Mouse (Mus musculus): ENCODE measurements around the gene Scyl1. TPM values are rescaled to one million over a fixed set of nuclear protein-coding genes. Genes with fewer than 3 reads are reported as not detected.

The Scyl1 gene
- polyA plus RNA-seq, 1 experiment from 2014 or later, result 56.9 TPM

DNA sequence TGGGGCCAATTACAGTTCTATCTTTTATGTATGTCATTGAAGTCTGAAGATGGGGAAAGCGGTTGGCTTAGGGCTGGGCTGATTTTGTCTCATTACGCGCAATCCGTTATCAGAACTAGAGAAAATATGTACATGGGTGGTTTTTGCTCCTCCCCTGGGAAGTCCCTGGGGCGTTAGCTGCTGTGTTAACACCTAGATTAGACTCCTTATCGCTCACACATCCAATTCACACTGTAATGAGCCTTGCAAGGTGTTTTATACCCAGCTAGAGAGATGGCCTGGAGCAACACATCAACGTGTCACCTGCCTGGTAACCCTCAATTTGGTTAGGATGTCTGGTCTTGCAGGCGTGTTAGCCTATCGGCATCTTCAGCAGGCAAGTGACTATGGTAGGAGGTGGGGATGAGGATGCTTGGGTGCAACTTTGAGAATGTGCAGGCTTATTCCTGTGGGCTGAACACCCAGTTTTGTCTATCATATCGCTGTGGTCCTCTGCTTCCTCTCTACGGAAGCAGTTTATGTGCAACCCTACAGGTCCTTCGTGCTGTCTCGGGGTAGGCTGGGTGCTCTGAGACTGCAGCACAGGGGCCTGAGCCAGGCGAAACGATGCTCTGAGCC lies 44.1 kb downstream of the Scyl1 start:
- peak overlapping the region; percentile 29 to 98 for H3K27ac ChIP-seq (replicated peaks in 1 of 2; ENCODE audit: control insufficient read depth in 1 of 2, insufficient read depth in 1 of 2, low read depth in 2 of 2, low read length in 2 of 2)
- no peak for ATAC-seq (ENCODE audit: insufficient number of reproducible peaks, insufficient read depth, low FRiP score, low read depth)
- no peaks in the 10 kb centered on the region for H3K9me3 ChIP-seq (ENCODE audit: control insufficient read depth, low read length)
- peak overlapping the region; percentile 99 for H3K9ac ChIP-seq (ENCODE audit: low read length)
- no peaks in the 10 kb centered on the region for H3K27me3 ChIP-seq (ENCODE audit: control insufficient read depth, insufficient read depth, low read length)
- peaks cover 36% of the 10 kb centered on the region for H3K36me3 ChIP-seq (ENCODE audit: control insufficient read depth, insufficient read depth, low read length)
- peak overlapping the region; percentile 34 to 96 for H3K4me3 ChIP-seq (ENCODE audit: control insufficient read depth in 1 of 2, insufficient read depth in 1 of 2, low read depth in 1 of 2, low read length in 2 of 2)
- H3K4me1 ChIP-seq (ENCODE audit: control insufficient read depth in 2 of 2, insufficient read depth in 2 of 2, low read length in 2 of 2), result peaks cover 30 to 58% of the 10 kb centered on the region in 2 experiments
- H3K4me2 ChIP-seq (ENCODE audit: low read length), result peak overlapping the region; percentile 87
- 63% methylated on average over 15 of the region's 15 CpGs for WGBS

DNA sequence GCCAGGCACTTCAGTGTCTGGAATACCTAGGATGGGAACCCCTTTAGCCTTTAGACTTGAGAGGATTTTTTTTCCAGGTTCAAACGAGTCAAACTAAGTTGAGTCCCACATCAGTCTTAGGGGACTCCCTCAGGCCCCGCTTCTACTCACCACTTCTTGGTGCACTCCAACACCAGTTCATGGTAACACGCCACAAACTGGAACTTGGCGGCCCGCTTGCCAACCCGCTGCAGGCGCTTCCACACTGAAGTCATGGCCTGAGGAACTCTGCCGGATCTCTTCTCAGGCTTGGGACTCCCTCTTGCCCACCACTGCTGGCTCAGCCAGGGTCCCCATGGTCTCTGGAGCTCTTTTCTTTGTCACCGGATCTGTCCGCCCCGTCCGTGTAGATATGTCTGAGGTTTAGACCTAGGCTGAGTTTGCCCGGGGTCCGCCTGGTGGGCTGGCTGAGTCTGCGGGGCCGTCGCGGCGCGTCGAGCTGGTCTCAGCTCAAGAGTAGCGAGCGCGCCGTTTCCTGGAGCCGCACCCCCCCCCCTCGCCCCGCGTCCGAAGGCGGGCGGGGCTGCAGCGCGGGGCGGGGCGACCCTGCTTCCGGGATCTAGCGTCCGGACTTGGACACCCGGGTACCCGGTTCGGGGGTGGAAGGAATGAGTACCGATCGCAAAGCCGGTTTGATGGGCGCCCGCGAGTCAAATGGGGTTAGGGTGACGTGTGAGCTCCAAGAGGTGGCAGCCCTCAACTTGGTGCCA lies 45.3 kb downstream of the Scyl1 start, which contains the start of gene Ehbp1l1:
TSS of gene Ehbp1l1 (minus strand) at position 551 of the 749 bp plus-strand sequence.
- Histone ChIP-seq H3K27ac (replicated peaks in 1 of 2; ENCODE audit: control insufficient read depth in 1 of 2, insufficient read depth in 1 of 2, low read depth in 2 of 2, low read length in 2 of 2) (peak within 1 kb of the TSS; percentile 97 to 98), H3K36me3 (ENCODE audit: control insufficient read depth, insufficient read depth, low read length) (peaks cover 48% of the 10 kb centered on the region), H3K4me3 (ENCODE audit: control insufficient read depth in 1 of 2, insufficient read depth in 1 of 2, low read depth in 1 of 2, low read length in 2 of 2) (peak within 1 kb of the TSS; percentile 84 to 96), H3K4me2 (ENCODE audit: low read length) (peak within 1 kb of the TSS; percentile 87), H3K9me3 (ENCODE audit: control insufficient read depth, low read length) (no peaks in the 10 kb centered on the region), H3K9ac (ENCODE audit: low read length) (peak within 1 kb of the TSS; percentile 98), H3K27me3 (ENCODE audit: control insufficient read depth, insufficient read depth, low read length) (no peaks in the 10 kb centered on the region), H3K4me1 (ENCODE audit: control insufficient read depth in 2 of 2, insufficient read depth in 2 of 2, low read length in 2 of 2) (peaks cover 29 to 51% of the 10 kb centered on the region in 2 experiments)
- WGBS, result 1% methylated on average over 49 of the region's 49 CpGs
- ATAC-seq (ENCODE audit: insufficient number of reproducible peaks, insufficient read depth, low FRiP score, low read depth), result peak; percentile 18; the same call in 1 of the 2 replicates

DNA sequence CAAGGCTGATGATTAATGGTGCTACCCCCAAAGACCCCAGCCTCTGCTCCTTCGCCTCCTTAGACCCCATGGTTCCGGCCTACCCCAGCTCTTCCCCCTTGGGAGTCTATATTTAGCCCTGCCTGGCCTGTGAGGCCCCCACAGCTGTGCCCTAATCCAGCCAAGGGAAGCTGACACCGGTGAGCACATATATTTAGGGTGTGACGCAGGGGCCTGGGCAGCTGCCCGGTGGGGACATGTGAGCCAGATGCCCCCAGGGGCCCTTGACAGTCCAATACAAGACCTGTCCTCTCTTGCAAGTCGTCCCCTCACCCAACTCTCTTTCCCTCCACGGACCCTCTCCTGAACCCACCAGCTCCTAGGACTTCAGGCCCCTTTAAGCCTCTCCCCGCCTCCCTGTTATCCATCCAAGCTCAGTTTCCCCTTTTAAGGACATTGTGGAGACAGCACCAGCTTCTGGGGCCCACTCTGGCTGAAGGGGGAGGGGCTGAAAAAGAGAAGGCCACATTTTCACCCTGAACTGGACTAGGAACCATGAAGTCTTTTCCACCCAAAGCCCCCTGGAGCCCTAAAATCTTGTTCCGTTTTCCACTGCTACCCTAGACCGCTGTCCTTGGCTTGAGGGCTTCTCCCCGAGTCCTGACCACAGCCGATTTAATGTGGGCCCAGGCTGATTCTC lies 46.1 kb downstream of the Scyl1 start:
- Histone ChIP-seq H3K4me2 (ENCODE audit: low read length) (peak overlapping the region; percentile 87), H3K4me3 (ENCODE audit: control insufficient read depth in 1 of 2, insufficient read depth in 1 of 2, low read depth in 1 of 2, low read length in 2 of 2) (peak overlapping the region; percentile 84 to 96), H3K4me1 (ENCODE audit: control insufficient read depth in 2 of 2, insufficient read depth in 2 of 2, low read length in 2 of 2) (peaks cover 27 to 47% of the 10 kb centered on the region in 2 experiments), H3K9ac (ENCODE audit: low read length) (peak overlapping the region; percentile 98), H3K9me3 (ENCODE audit: control insufficient read depth, low read length) (no peaks in the 10 kb centered on the region), H3K27me3 (ENCODE audit: control insufficient read depth, insufficient read depth, low read length) (no peaks in the 10 kb centered on the region), H3K27ac (replicated peaks in 1 of 2; ENCODE audit: control insufficient read depth in 1 of 2, insufficient read depth in 1 of 2, low read depth in 2 of 2, low read length in 2 of 2) (peak overlapping the region; percentile 97 to 98), H3K36me3 (ENCODE audit: control insufficient read depth, insufficient read depth, low read length) (peaks cover 51% of the 10 kb centered on the region)
- peak; percentile 75 for ATAC-seq (ENCODE audit: insufficient number of reproducible peaks, insufficient read depth, low FRiP score, low read depth)
- 20% methylated on average over 12 of the region's 12 CpGs for WGBS

DNA sequence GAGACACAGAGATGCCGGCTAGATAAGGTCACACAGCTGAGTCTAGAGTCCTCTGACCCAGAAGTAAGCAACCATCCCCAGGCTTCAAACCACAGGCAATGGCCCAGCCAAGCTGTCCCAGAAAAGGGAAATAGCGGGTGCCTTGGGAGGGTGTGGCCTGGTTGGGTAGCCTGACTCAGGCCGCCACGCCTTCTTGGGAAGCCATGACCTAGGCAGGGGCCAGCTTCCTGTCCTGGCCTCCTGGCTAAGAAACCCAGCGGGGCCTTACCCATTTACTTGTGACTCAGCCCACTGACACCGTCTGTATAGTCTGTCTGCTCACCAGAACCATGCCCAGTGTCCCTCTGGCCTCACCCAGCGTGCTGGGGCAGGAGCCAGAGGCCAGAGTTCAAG lies 46.7 kb downstream of the Scyl1 start:
- no peaks in the 10 kb centered on the region for H3K27me3 ChIP-seq (ENCODE audit: control insufficient read depth, insufficient read depth, low read length)
- no peaks in the 10 kb centered on the region for H3K9me3 ChIP-seq (ENCODE audit: control insufficient read depth, low read length)
- H3K36me3 ChIP-seq (ENCODE audit: control insufficient read depth, insufficient read depth, low read length), result peaks cover 53% of the 10 kb centered on the region
- peak overlapping the region; percentile 84 to 96 for H3K4me3 ChIP-seq (ENCODE audit: control insufficient read depth in 1 of 2, insufficient read depth in 1 of 2, low read depth in 1 of 2, low read length in 2 of 2)
- peak overlapping the region; percentile 97 to 98 for H3K27ac ChIP-seq (replicated peaks in 1 of 2; ENCODE audit: control insufficient read depth in 1 of 2, insufficient read depth in 1 of 2, low read depth in 2 of 2, low read length in 2 of 2)
- H3K4me1 ChIP-seq (ENCODE audit: control insufficient read depth in 2 of 2, insufficient read depth in 2 of 2, low read length in 2 of 2), result peaks cover 24 to 43% of the 10 kb centered on the region in 2 experiments
- H3K9ac ChIP-seq (ENCODE audit: low read length), result peak overlapping the region; percentile 98
- WGBS, result 13% methylated on average over 7 of the region's 7 CpGs
- H3K4me2 ChIP-seq (ENCODE audit: low read length), result peak overlapping the region; percentile 87
- peak; percentile 5; the same call in 1 of the 2 replicates for ATAC-seq (ENCODE audit: insufficient number of reproducible peaks, insufficient read depth, low FRiP score, low read depth)

DNA sequence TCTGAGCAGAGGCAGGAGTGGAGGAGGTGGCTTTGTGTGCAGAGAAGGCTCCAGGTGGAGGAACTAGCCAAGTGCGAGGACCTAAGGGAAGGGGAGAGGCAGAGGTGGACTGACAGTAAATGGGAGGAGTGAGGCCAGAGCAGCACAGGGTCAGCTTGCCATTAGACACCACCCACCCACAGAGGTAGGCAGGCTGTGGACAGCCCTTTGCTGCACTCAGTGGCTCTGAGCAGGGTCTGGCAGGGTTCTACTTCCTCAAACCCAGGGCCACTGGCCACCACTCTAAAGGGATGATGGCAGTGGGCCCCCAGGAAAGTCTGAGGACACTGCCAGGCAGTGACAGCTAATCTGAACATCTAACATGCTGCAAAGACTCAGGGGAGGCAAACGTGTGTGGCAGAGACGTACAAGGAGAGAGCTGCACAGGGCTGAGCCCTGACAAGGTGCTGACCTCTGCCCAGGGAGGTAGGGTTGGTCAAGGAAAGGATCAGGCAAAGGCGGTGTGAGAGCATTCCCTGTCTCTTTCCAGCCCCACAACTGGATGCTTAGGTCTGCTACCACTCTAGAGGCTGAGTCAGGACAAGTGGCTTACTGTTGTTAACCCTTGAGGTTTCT lies 47.2 kb downstream of the Scyl1 start:
- peaks cover 58% of the 10 kb centered on the region for H3K36me3 ChIP-seq (ENCODE audit: control insufficient read depth, insufficient read depth, low read length)

DNA sequence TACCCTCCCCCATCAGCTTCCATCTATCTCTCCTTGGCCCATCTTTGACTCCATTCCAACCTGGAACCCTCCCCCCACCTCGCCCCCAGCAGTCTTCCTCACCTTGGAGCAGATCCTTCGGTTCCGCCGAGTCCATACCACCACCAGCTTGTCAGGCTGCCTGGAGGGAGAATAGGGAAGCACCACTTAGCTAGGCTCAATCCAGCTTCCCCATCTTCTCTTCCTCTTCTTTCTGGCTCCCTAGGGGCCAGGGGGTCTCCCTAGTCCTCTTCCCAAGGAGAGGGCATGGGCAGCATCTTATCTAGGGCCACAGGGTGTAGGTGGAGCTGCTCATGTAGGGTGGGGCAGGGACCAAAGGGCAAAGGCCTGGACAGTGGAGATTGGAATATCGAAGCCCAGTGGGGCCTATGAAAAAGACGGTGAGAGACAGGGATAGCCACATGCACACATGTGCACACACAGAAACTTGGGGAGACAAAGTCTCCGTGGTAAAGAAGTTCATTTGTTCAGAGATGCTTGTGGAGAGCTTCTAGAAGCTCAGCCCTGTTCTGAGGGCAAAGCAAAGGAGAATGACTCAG lies 48.3 kb downstream of the Scyl1 start:
- H3K4me2 ChIP-seq (ENCODE audit: low read length), result no peak overlapping the region
- no peak for ATAC-seq (ENCODE audit: insufficient number of reproducible peaks, insufficient read depth, low FRiP score, low read depth)
- no peaks in the 10 kb centered on the region for H3K9me3 ChIP-seq (ENCODE audit: control insufficient read depth, low read length)
- peaks cover 66% of the 10 kb centered on the region for H3K36me3 ChIP-seq (ENCODE audit: control insufficient read depth, insufficient read depth, low read length)
- H3K27ac ChIP-seq (replicated peaks in 1 of 2; ENCODE audit: control insufficient read depth in 1 of 2, insufficient read depth in 1 of 2, low read depth in 2 of 2, low read length in 2 of 2), result no peak overlapping the region
- no peak overlapping the region for H3K4me3 ChIP-seq (ENCODE audit: control insufficient read depth in 1 of 2, insufficient read depth in 1 of 2, low read depth in 1 of 2, low read length in 2 of 2)
- H3K27me3 ChIP-seq (ENCODE audit: control insufficient read depth, insufficient read depth, low read length), result no peaks in the 10 kb centered on the region
- 87% methylated on average over 7 of the region's 7 CpGs for WGBS
- H3K4me1 ChIP-seq (ENCODE audit: control insufficient read depth in 2 of 2, insufficient read depth in 2 of 2, low read length in 2 of 2), result peaks cover 17 to 33% of the 10 kb centered on the region in 2 experiments; a peak in 3 of 4 replicates
- H3K9ac ChIP-seq (ENCODE audit: low read length), result 0 out of 2 replicates have a peak overlapping the region, but pooled peaks have one; percentile 16

More for the DNA sequence above, 47.2 kb downstream of the Scyl1 start:
- Histone ChIP-seq H3K27me3 (ENCODE audit: control insufficient read depth, insufficient read depth, low read length) (no peaks in the 10 kb centered on the region), H3K27ac (replicated peaks in 1 of 2; ENCODE audit: control insufficient read depth in 1 of 2, insufficient read depth in 1 of 2, low read depth in 2 of 2, low read length in 2 of 2) (peak overlapping the region; percentile 97 to 98), H3K9me3 (ENCODE audit: control insufficient read depth, low read length) (no peaks in the 10 kb centered on the region), H3K4me1 (ENCODE audit: control insufficient read depth in 2 of 2, insufficient read depth in 2 of 2, low read length in 2 of 2) (peaks cover 24 to 43% of the 10 kb centered on the region in 2 experiments), H3K9ac (ENCODE audit: low read length) (peak overlapping the region; percentile 98), H3K4me2 (ENCODE audit: low read length) (peak overlapping the region; percentile 87), H3K4me3 (ENCODE audit: control insufficient read depth in 1 of 2, insufficient read depth in 1 of 2, low read depth in 1 of 2, low read length in 2 of 2) (peak overlapping the region; percentile 84 to 96)
- WGBS, result 25% methylated on average over 4 of the region's 4 CpGs
- ATAC-seq (ENCODE audit: insufficient number of reproducible peaks, insufficient read depth, low FRiP score, low read depth), result no peak

DNA sequence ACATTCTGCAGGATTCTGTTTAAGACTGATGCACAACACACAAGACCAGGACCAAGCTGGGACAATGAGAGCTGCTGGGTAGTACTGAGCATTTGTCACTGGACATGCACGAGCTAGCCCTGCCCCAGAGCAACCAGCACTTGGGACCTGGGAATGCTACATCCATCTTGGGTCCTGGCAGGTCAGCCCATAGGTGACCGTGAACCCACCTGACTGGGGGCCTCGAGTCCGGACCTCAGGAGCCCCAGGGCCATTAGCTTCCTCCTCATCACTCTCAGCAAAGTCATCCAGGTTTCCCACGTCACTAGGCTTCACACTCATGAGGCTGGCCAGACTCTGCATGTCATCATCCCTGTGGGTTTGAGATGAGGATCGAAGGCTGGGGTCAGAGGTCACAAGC lies 50.0 kb downstream of the Scyl1 start:
- no peak overlapping the region for H3K4me3 ChIP-seq (ENCODE audit: control insufficient read depth in 1 of 2, insufficient read depth in 1 of 2, low read depth in 1 of 2, low read length in 2 of 2)
- 87% methylated on average over 6 of the region's 6 CpGs for WGBS
- no peaks in the 10 kb centered on the region for H3K9me3 ChIP-seq (ENCODE audit: control insufficient read depth, low read length)
- H3K27me3 ChIP-seq (ENCODE audit: control insufficient read depth, insufficient read depth, low read length), result no peaks in the 10 kb centered on the region
- no peak overlapping the region for H3K4me2 ChIP-seq (ENCODE audit: low read length)
- ATAC-seq (ENCODE audit: insufficient number of reproducible peaks, insufficient read depth, low FRiP score, low read depth), result no peak
- peaks cover 83% of the 10 kb centered on the region for H3K36me3 ChIP-seq (ENCODE audit: control insufficient read depth, insufficient read depth, low read length)
- no peak overlapping the region for H3K9ac ChIP-seq (ENCODE audit: low read length)
- peaks cover 8 to 31% of the 10 kb centered on the region in 2 experiments; a peak in 3 of 4 replicates for H3K4me1 ChIP-seq (ENCODE audit: control insufficient read depth in 2 of 2, insufficient read depth in 2 of 2, low read length in 2 of 2)
- H3K27ac ChIP-seq (replicated peaks in 1 of 2; ENCODE audit: control insufficient read depth in 1 of 2, insufficient read depth in 1 of 2, low read depth in 2 of 2, low read length in 2 of 2), result no peak overlapping the region
